Mouse (Mus musculus): Measurements from ENCODE around the gene H2-Ab1.

Gene H2-Ab1

GRCm38 (mm10) chr17:34280499-34281038, 23.1 kb downstream of the H2-Ab1 start:
- CTCF ChIA-PET, result interaction anchor here (0.5 kb wide), 1 partner anchor 41 kb away, joined by 3 read pairs; no protein-coding TSS in a partner anchor

- CTCF ChIA-PET, result interaction anchor here (0.6 to 1.3 kb wide), 3 partner anchors 12 to 208 kb away, joined by 3 read pairs; no protein-coding TSS in a partner anchor
Observed at GRCm38 (mm10) chr17:34281836-34282235, 24.3 kb downstream of the H2-Ab1 start.

- CTCF ChIA-PET, result interaction anchor here (0.5 to 0.7 kb wide), 2 partner anchors 43 to 470 kb away, joined by 3 read pairs; no protein-coding TSS in a partner anchor
Observed at GRCm38 (mm10) chr17:34285371-34285770, 27.9 kb downstream of the H2-Ab1 start.

DNA sequence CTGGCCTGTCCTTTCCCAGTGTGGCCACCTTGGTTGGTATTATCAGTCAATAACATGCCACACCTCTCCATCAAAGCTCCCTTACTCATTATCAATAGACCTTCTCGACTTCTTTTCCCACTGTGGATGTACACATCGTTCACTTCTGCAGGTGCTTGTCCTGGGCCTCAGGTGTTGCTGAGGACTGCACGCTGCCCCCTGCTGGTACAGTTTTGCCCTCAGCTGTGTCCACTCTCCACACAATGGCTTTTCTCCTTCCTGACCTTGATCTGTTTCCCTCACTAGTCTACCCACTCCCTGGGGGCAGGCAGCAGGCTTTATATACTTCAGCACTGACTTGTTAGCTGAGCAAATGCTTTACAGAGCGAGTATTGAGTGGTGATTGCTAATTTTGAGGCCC, 28.4 kb downstream of the H2-Ab1 start:
- CTCF ChIA-PET, result no interaction called here

DNA sequence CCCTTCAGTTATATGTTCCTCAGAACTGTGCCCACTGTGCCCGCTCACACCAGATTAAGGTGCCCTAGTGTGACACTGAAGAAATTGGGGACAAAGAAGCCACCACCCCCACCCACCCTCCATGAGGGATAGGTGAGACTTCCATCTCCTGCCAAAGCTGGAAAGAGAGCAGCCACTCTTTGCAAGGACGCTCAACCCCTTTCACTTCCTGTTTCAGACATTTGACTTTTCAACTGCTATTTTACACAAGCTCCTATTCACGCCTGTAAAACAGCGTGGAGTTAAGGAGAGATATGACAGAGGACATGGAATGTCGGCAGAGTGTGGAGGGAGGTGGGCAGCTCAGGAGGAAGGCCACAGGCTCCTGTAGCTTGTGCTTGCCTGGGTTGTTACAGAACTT, 29.0 kb downstream of the H2-Ab1 start:
- CTCF ChIA-PET, result no interaction called here

DNA sequence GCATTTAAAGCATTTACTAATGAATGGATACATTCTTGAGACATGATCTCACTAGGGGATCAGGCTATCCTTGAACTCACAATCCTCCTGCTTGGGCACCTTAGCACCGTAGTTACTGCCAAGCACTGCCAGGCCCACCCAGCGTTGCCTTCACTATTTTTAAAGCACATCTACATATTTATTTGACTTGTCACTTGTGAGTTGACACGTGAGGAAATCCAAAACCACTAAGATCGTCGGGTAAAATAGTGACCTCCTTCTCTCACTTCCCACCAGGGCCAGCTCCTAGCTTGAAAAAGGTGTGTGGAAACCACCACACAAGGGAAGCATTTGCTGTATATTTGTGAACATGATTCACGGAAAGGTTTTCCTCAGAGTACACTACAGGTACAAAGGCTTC, 29.5 kb downstream of the H2-Ab1 start:
- CTCF ChIA-PET, result interaction anchor here (1.0 to 1.7 kb wide), 2 partner anchors 18 to 62 kb away, joined by 3 to 5 read pairs; partner anchors contain the start of gene H2-Eb1

DNA sequence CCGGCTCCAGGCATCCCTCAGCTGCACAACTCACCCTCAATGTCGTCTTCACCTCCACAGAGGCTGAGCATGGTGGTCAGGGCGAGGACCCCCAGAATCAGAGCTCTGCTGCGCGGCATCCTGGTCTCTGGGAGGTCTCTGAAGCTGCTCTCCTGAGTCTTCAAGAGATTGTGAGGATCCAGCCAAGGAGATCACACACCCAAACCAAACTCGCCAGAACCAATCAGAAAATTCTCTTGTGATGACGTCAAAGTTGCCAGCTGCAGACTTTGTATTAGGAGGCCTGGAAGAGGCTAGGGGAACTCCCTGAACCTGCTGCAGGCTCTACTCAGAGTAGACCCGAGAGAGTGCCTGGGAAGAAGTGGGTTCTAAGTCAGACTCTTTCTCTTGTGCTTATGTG, 30.2 kb downstream of the H2-Ab1 start, which contains the start of gene H2-Aa:
TSS of gene H2-Aa (minus strand) at position 176 of the 400 bp plus-strand sequence.
- CTCF ChIA-PET, result interaction anchor here (0.6 to 1.7 kb wide), 4 partner anchors 11 to 95 kb away, joined by 3 to 5 read pairs (median 3); partner anchors contain the start of gene H2-Eb1

GRCm38 (mm10) chr17:34288131-34288530, 30.6 kb downstream of the H2-Ab1 start:
- CTCF ChIA-PET, result interaction anchor here (0.6 to 1.7 kb wide), 4 partner anchors 11 to 728 kb away, joined by 3 to 5 read pairs (median 5); partner anchors contain the start of gene H2-Eb1

DNA sequence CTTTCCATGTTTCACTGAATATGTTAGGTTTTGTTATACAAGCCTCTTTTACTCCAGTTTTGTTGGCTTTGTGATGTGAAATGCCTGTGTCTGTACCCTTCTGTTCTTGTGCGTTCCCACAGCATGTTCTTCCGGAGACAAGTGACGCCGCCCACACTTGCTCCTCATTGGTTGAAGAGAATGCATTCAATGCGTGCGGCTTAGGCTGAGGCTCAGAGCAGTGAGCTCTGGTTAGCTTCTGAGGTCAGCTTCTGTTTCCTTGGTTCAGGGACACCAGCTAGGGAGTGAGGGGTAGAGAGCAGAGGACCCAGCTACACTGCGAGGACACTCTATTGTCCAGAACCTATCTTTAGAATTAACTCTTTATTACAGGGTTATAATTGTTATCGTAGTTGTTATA, 34.1 kb downstream of the H2-Ab1 start:
- CTCF ChIA-PET, result interaction anchor here (1.2 kb wide), 1 partner anchor 22 kb away, joined by 5 read pairs; no protein-coding TSS in a partner anchor

GRCm38 (mm10) chr17:34292570-34292969, 35.1 kb downstream of the H2-Ab1 start:
- CTCF ChIA-PET, result interaction anchor here (1.9 kb wide), 1 partner anchor 12 kb away, joined by 6 read pairs; the partner anchor contains the start of gene H2-Eb1

GRCm38 (mm10) chr17:34293533-34293932, 36.0 kb downstream of the H2-Ab1 start:
- CTCF ChIA-PET, result interaction anchor here (0.6 to 1.9 kb wide), 2 partner anchors 9 to 11 kb away, joined by 5 to 6 read pairs; partner anchors contain the start of gene H2-Eb1

GRCm38 (mm10) chr17:34294249-34294648, 36.8 kb downstream of the H2-Ab1 start:
- CTCF ChIA-PET, result interaction anchor here (1.0 to 1.9 kb wide), 2 partner anchors 10 to 11 kb away, joined by 3 to 6 read pairs; partner anchors contain the start of gene H2-Eb1

- CTCF ChIA-PET, result interaction anchor here (1.0 kb wide), 1 partner anchor 9 kb away, joined by 3 read pairs; no protein-coding TSS in a partner anchor
Observed at GRCm38 (mm10) chr17:34295307-34295706, 37.8 kb downstream of the H2-Ab1 start.

DNA sequence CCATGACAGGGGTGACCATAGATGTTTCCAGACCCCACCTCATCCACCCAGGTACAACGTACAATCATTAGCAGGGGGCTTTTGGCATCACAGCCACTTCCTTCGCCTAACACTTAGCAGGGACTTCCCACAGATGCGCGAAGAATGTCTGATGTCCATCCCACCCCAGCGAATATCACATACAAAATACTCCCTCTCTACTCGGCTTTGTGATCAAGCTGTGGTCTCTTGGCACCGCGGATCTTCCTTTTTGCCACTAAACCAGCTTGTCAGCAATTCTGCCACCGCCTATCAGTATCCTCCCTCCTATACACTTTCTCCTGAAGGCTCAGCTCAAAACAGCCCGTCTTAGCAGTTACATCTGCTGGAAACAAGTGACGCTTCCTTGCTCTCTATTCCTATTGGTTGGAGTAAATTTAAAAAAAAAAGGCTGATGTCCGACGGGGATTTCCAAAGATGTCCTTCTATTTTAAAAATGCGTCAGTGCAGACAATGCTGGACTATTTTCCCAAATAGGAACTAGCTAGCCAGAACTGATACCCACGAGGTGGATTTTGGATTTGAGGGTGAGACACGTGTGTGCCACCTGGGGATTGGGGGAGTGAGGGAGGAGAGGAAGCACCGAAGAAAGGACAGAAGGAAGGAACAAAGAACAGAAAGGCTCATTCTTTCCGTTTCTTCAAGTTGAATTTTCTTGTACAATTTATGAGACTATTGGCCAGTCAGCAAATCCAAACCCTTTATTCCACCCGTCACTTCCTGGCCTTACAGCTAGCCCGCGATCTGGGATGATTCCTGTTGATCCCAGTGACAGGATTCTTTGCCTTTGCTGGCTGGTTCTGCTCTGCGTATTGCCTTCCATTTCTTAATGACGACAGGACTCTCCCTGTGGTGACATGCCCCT, 38.7 kb downstream of the H2-Ab1 start:
- CTCF ChIA-PET, result interaction anchor here (0.6 to 0.7 kb wide), 2 partner anchors 16 to 36 kb away, joined by 3 read pairs; no protein-coding TSS in a partner anchor

DNA sequence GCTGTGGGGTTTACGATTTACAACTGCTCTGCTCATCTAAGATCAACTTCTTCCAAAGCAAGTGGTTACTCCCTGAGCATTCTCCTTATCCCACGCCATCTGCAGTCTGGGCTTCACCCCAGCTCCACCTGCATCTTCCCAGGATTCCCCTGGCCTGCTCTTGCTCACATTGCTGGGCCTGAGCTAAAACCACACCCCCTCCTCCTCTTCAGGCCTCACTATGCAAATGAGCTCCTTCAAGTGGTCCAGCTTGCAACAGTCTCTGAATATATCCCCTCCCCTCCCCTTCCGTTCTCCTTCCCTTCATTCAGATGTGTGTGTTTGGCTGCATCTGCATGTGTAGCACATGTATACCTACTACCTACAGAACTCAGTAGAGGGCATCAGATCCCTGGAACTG, 41.9 kb downstream of the H2-Ab1 start:
- CTCF ChIA-PET, result interaction anchor here (0.8 kb wide), 1 partner anchor 12 kb away, joined by 3 read pairs; the partner anchor contains the start of gene H2-Aa

- CTCF ChIA-PET, result interaction anchor here (0.8 kb wide), 1 partner anchor 41 kb away, joined by 3 read pairs; no protein-coding TSS in a partner anchor
Observed at GRCm38 (mm10) chr17:34300071-34300470, 42.6 kb downstream of the H2-Ab1 start.

- CTCF ChIA-PET, result interaction anchor here (0.6 to 1.2 kb wide), 3 partner anchors 42 to 61 kb away, joined by 3 to 5 read pairs (median 4); no protein-coding TSS in a partner anchor
Observed at GRCm38 (mm10) chr17:34300691-34301566, 43.4 kb downstream of the H2-Ab1 start.

- CTCF ChIA-PET, result interaction anchor here (0.6 to 1.2 kb wide), 2 partner anchors 45 to 62 kb away, joined by 4 to 5 read pairs; no protein-coding TSS in a partner anchor
Observed at GRCm38 (mm10) chr17:34301670-34302190, 44.2 kb downstream of the H2-Ab1 start.

DNA sequence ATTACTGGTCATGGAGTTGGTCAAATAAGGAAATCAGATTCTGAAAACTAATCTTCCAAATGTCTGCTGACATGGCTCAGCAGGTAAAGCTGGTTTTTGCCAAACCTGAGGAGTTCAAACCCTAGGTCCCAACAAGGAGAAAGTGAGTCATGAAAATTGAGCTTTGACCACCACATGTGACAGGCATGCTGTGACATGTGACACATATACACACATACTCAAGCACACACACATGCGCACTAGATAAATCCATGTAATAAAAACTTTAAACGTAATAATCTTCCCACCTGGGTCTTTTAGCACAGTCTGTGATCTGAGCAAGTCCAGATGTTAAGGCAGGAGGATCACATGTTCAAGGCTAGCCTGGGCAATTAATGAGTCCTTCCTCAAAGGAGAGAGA, 46.3 kb downstream of the H2-Ab1 start:
- CTCF ChIA-PET, result interaction anchor here (0.7 to 1.0 kb wide), 4 partner anchors 9 to 39 kb away, joined by 3 to 12 read pairs (median 4); no protein-coding TSS in a partner anchor

- CTCF ChIA-PET, result interaction anchor here (0.7 to 1.7 kb wide), 5 partner anchors 11 to 44 kb away, joined by 3 to 6 read pairs (median 4); partner anchors contain the start of gene H2-Aa
Observed at GRCm38 (mm10) chr17:34304751-34305150, 47.3 kb downstream of the H2-Ab1 start.
